11 mouse cellular contexts compared by ENCODE assay signal in the genomic region with DNA sequence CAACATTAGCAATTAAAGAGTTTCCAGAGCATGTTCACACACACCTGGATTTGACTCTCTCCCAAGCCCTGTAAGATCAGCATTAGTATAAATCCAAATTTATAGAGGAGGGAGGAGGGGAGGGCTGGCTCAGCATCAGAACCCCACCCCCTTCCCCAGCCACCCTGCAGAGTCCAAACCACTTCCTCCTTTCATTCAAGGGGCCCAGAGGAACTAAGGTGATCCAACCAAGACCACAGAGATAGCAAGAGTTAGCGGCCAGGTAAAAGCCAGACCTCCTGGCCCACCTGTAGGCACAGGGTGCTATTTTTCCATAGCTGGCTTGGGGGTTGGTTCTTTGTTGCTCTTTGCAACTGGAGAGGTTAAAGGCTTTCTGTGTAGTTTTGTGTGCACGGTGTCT. TPM values are rescaled to one million over a fixed set of nuclear protein-coding genes. Genes with fewer than 3 reads are reported as not detected.
DNase-seq lines count a peak whose midpoint lies in the region; ATAC-seq lines count a peak whose summit lies in the region.
"Had no signal": no experiment of that assay in that cellular context is flagged by ENCODE, and none has a peak within 500 bp of the region (broad histone marks: within the 10 kb centered on the region; RNA-seq: fewer than 3 reads in every experiment).

No protein-coding gene starts in this region.

- peaks cover 53% of the 10 kb centered on the region for H3K36me3 ChIP-seq in forebrain, embryonic 10.5 days (replicated peaks)
- H3K36me3 ChIP-seq in forebrain, embryonic 15.5 days: peaks cover 18% of the 10 kb centered on the region; the same call in 1 of the 2 replicates
- no peaks in the 10 kb centered on the region for H3K36me3 ChIP-seq in liver, embryonic 16.5 days (ENCODE audit: control insufficient read depth, insufficient read depth)

- WGBS in forebrain, embryonic 10.5 days: 51% methylated on average over 2 of the region's 2 CpGs
- WGBS in forebrain, embryonic 15.5 days: 56% methylated on average over 2 of the region's 2 CpGs
- WGBS in liver, embryonic 16.5 days (ENCODE audit: insufficient replicate concordance): 12% methylated on average over 2 of the region's 2 CpGs

- no peak for ATAC-seq in forebrain, embryonic 15.5 days (replicated peaks)
- ATAC-seq in liver, embryonic 16.5 days (ENCODE audit: low read depth): 0 out of 2 replicates have a peak, but pooled peaks have one; percentile 30
- ATAC-seq in common myeloid progenitor, adult 5-6 weeks (replicated peaks; ENCODE audit: low read depth, poor library complexity, severe bottlenecking): peak; percentile 70
- peak; percentile 92 for ATAC-seq in neutrophil, adult 5-6 weeks (ENCODE audit: extremely low read depth, insufficient number of reproducible peaks, low FRiP score, poor library complexity, severe bottlenecking)
- ATAC-seq: forebrain, embryonic 13.5 days; midbrain, embryonic 16.5 days had no signal

- no peak overlapping the region for H3K4me2 ChIP-seq in forebrain, embryonic 15.5 days (replicated peaks)
- H3K4me2 ChIP-seq in liver, embryonic 16.5 days (ENCODE audit: low read depth, low read length): no peak overlapping the region
- H3K4me2 ChIP-seq: forebrain, embryonic 13.5 days had no signal

- no peak overlapping the region for H3K4me3 ChIP-seq in forebrain, embryonic 10.5 days
- H3K4me3 ChIP-seq in forebrain, embryonic 15.5 days: no peak overlapping the region
- no peak overlapping the region for H3K4me3 ChIP-seq in liver, embryonic 16.5 days (ENCODE audit: low read depth, low read length)
- H3K4me3 ChIP-seq: forebrain, embryonic 13.5 days had no signal

- no peak overlapping the region for H3K9ac ChIP-seq in forebrain, embryonic 15.5 days (replicated peaks)
- H3K9ac ChIP-seq in liver, embryonic 16.5 days (ENCODE audit: low read depth, low read length): no peak overlapping the region
- H3K9ac ChIP-seq: forebrain, embryonic 13.5 days had no signal

- 0 out of 2 replicates have a peak overlapping the region, but pooled peaks have one; percentile 30 for H3K27ac ChIP-seq in forebrain, embryonic 10.5 days
- no peak overlapping the region for H3K27ac ChIP-seq in forebrain, embryonic 15.5 days (replicated peaks)
- no peak overlapping the region for H3K27ac ChIP-seq in liver, embryonic 16.5 days (ENCODE audit: low read length)
- H3K27ac ChIP-seq: forebrain, embryonic 13.5 days had no signal

- no peaks in the 10 kb centered on the region for H3K27me3 ChIP-seq in forebrain, embryonic 10.5 days (ENCODE audit: poor library complexity, severe bottlenecking)
- H3K27me3 ChIP-seq in forebrain, embryonic 15.5 days: no peaks in the 10 kb centered on the region
- no peaks in the 10 kb centered on the region for H3K27me3 ChIP-seq in liver, embryonic 16.5 days (ENCODE audit: control insufficient read depth, insufficient read depth, low read depth, low read length)
- H3K27me3 ChIP-seq: forebrain, embryonic 13.5 days had no signal

- peaks cover 15% of the 10 kb centered on the region for H3K4me1 ChIP-seq in forebrain, embryonic 10.5 days
- H3K4me1 ChIP-seq in forebrain, embryonic 15.5 days: no peaks in the 10 kb centered on the region
- H3K4me1 ChIP-seq in liver, embryonic 16.5 days (ENCODE audit: control insufficient read depth, low read depth, low read length): no peaks in the 10 kb centered on the region
- H3K4me1 ChIP-seq: forebrain, embryonic 13.5 days had no signal

- no peak for DNase-seq in forebrain, embryonic 10.5 days (ENCODE audit: extremely low spot score, low spot score)
- DNase-seq in liver: no peak
- DNase-seq in right cerebral cortex, postnatal 36 days (ENCODE audit: low spot score in 2 of 2): no peak
- DNase-seq in right cerebral cortex, postnatal 25 days: no peak
- DNase-seq: kidney, postnatal 10 days had no signal

- H3K9me3 ChIP-seq in forebrain, embryonic 10.5 days: peaks cover 13% of the 10 kb centered on the region
- H3K9me3 ChIP-seq in forebrain, embryonic 15.5 days: peaks cover 6% of the 10 kb centered on the region
- H3K9me3 ChIP-seq in liver, embryonic 16.5 days (replicated peaks; ENCODE audit: control insufficient read depth, low read length): no peaks in the 10 kb centered on the region

RNA-seq across cellular contexts. Expression of a gene that starts 16.0 kb away (rescaled TPM):
- 1.3 and 1.8 TPM in 2 replicates for polyA plus RNA-seq in forebrain, embryonic 10.5 days (2016; fragmentation: Nextera tagmentation; extraction: Ambion mirVana)
- 4.5 and 4.6 TPM in 2 replicates for polyA plus RNA-seq in forebrain, embryonic 15.5 days (2015; fragmentation: Nextera tagmentation; extraction: Ambion mirVana)
- polyA plus RNA-seq in liver, embryonic 16.5 days (2015; fragmentation: Nextera tagmentation; extraction: Ambion mirVana): 0.78 and 0.80 TPM in 2 replicates
- total RNA-seq in common myeloid progenitor, adult 5-6 weeks (2017): 18.0 and 18.1 TPM in 2 replicates
- 183 and 185 TPM in 2 replicates for total RNA-seq in neutrophil, adult 5-6 weeks (2017)
